Comparison of ENCODE assay signal across 8 mouse cellular contexts in genomic region chr14:18377944-18378575, GRCm38 (mm10). TPM values are rescaled to one million over a fixed set of nuclear protein-coding genes. Genes with fewer than 3 reads are reported as not detected.
A peak's percentile ranks its signal among the peaks of the same experiment; 100 is the strongest.
DNase-seq lines count a peak whose midpoint lies in the region; ATAC-seq and TF ChIP-seq lines count a peak whose summit lies in the region.

No protein-coding gene starts in this region.

- H3K4me1 ChIP-seq in liver, embryonic 14.5 days (replicated peaks; ENCODE audit: control insufficient read depth in 2 of 2, insufficient read depth in 2 of 2, low read length in 1 of 2) = no peaks in the 10 kb centered on the region
- H3K4me1 ChIP-seq in liver, embryonic 11.5 days (replicated peaks; ENCODE audit: control insufficient read depth, insufficient read depth, low read length) = no peaks in the 10 kb centered on the region
- peaks cover 12% of the 10 kb centered on the region for H3K4me1 ChIP-seq in embryonic facial prominence, embryonic 10.5 days
- H3K4me1 ChIP-seq in hindbrain, embryonic 16.5 days (ENCODE audit: control insufficient read depth, insufficient read depth, low read depth, low read length) = no peaks in the 10 kb centered on the region
- H3K4me1 ChIP-seq in midbrain, embryonic 15.5 days = 0 out of 2 replicates have a peak, but pooled peaks cover 2% of the 10 kb centered on the region
- no peaks in the 10 kb centered on the region for H3K4me1 ChIP-seq in kidney, embryonic 14.5 days (ENCODE audit: control insufficient read depth, insufficient read depth, low read length)

- H3K36me3 ChIP-seq in liver, embryonic 14.5 days (replicated peaks; ENCODE audit: control insufficient read depth, insufficient read depth, low read depth) = no peaks in the 10 kb centered on the region
- H3K36me3 ChIP-seq in liver, embryonic 11.5 days (ENCODE audit: control insufficient read depth, insufficient read depth, low read length) = no peaks in the 10 kb centered on the region
- no peaks in the 10 kb centered on the region for H3K36me3 ChIP-seq in embryonic facial prominence, embryonic 10.5 days (replicated peaks)
- H3K36me3 ChIP-seq in hindbrain, embryonic 16.5 days (ENCODE audit: control insufficient read depth, insufficient read depth, low read length) = no peaks in the 10 kb centered on the region
- no peaks in the 10 kb centered on the region for H3K36me3 ChIP-seq in midbrain, embryonic 15.5 days (replicated peaks)
- H3K36me3 ChIP-seq in kidney, embryonic 14.5 days (ENCODE audit: control insufficient read depth, insufficient read depth, low read length) = no peaks in the 10 kb centered on the region

- H3K27me3 ChIP-seq in liver, embryonic 14.5 days (ENCODE audit: control insufficient read depth, insufficient read depth, low read length) = no peaks in the 10 kb centered on the region
- H3K27me3 ChIP-seq in liver, embryonic 11.5 days (replicated peaks; ENCODE audit: control insufficient read depth, insufficient read depth, low read length) = no peaks in the 10 kb centered on the region
- H3K27me3 ChIP-seq in embryonic facial prominence, embryonic 10.5 days (replicated peaks; ENCODE audit: low read depth, poor library complexity, severe bottlenecking) = no peaks in the 10 kb centered on the region
- H3K27me3 ChIP-seq in hindbrain, embryonic 16.5 days (replicated peaks; ENCODE audit: control insufficient read depth, insufficient read depth, low read length) = no peaks in the 10 kb centered on the region
- no peaks in the 10 kb centered on the region for H3K27me3 ChIP-seq in midbrain, embryonic 15.5 days (replicated peaks)
- H3K27me3 ChIP-seq in kidney, embryonic 14.5 days (ENCODE audit: control insufficient read depth, insufficient read depth, low read length) = no peaks in the 10 kb centered on the region

- WGBS in liver, embryonic 14.5 days (ENCODE audit: insufficient replicate concordance) = 43% methylated on average over 8 of the region's 8 CpGs
- WGBS in liver, embryonic 11.5 days = 56% methylated on average over 8 of the region's 8 CpGs
- 70% methylated on average over 8 of the region's 8 CpGs for WGBS in embryonic facial prominence, embryonic 10.5 days
- 61% methylated on average over 8 of the region's 8 CpGs for WGBS in hindbrain, embryonic 16.5 days
- 65% methylated on average over 8 of the region's 8 CpGs for WGBS in midbrain, embryonic 15.5 days
- WGBS in kidney, embryonic 14.5 days = 58% methylated on average over 8 of the region's 8 CpGs

- H3K27ac ChIP-seq in liver, embryonic 14.5 days = no peak overlapping the region
- H3K27ac ChIP-seq in liver, embryonic 11.5 days (ENCODE audit: low read depth, low read length) = no peak overlapping the region
- no peak overlapping the region for H3K27ac ChIP-seq in embryonic facial prominence, embryonic 10.5 days (replicated peaks)
- no peak overlapping the region for H3K27ac ChIP-seq in hindbrain, embryonic 16.5 days (ENCODE audit: low read depth, low read length)
- H3K27ac ChIP-seq in midbrain, embryonic 15.5 days = no peak overlapping the region
- H3K27ac ChIP-seq in kidney, embryonic 14.5 days (ENCODE audit: low read depth, low read length) = no peak overlapping the region

- TF ChIP-seq CTCF in liver, embryonic 14.5 days (IDR thresholded peaks at IDR 0.05; ENCODE audit: low read depth) = peak; percentile 32

- no peak overlapping the region for H3K4me3 ChIP-seq in liver, embryonic 14.5 days (ENCODE audit: insufficient read depth in 1 of 2, low read depth in 2 of 2, low read length in 2 of 2)
- H3K4me3 ChIP-seq in liver, embryonic 11.5 days (ENCODE audit: low read depth, low read length) = no peak overlapping the region
- H3K4me3 ChIP-seq in embryonic facial prominence, embryonic 10.5 days = no peak overlapping the region
- H3K4me3 ChIP-seq in hindbrain, embryonic 16.5 days (ENCODE audit: low read length) = no peak overlapping the region
- H3K4me3 ChIP-seq in midbrain, embryonic 15.5 days = no peak overlapping the region
- H3K4me3 ChIP-seq in kidney, embryonic 14.5 days (ENCODE audit: low read length) = no peak overlapping the region

- no peak for TF ChIP-seq EP300 in liver, embryonic 14.5 days (IDR thresholded peaks at IDR 0.05; ENCODE audit: low read depth)

- ATAC-seq in liver, embryonic 14.5 days (ENCODE audit: insufficient read depth) = no peak
- no peak; the same call in 1 of the 2 replicates for ATAC-seq in liver, embryonic 11.5 days (replicated peaks; ENCODE audit: low FRiP score)
- peak; percentile 74 for ATAC-seq in hindbrain, embryonic 16.5 days
- peak; percentile 64 for ATAC-seq in midbrain, embryonic 15.5 days (replicated peaks)
- no peak for ATAC-seq in cerebellum, adult (ENCODE audit: insufficient number of reproducible peaks, low FRiP score, low TSS enrichment)
- no peak for ATAC-seq in kidney, embryonic 14.5 days (ENCODE audit: low FRiP score, low TSS enrichment)

- no peak overlapping the region for H3K4me2 ChIP-seq in liver, embryonic 14.5 days (ENCODE audit: low read depth)
- H3K4me2 ChIP-seq in liver, embryonic 11.5 days = no peak overlapping the region
- H3K4me2 ChIP-seq in hindbrain, embryonic 16.5 days (ENCODE audit: low read length) = no peak overlapping the region
- H3K4me2 ChIP-seq in midbrain, embryonic 15.5 days = no peak overlapping the region
- H3K4me2 ChIP-seq in kidney, embryonic 14.5 days (replicated peaks; ENCODE audit: low read depth, low read length) = no peak overlapping the region

- no peak for DNase-seq in liver, embryonic 14.5 days (ENCODE audit: low read depth in 3 of 3, low spot score in 3 of 3)
- DNase-seq in liver, embryonic 11.5 days (ENCODE audit: low spot score) = no peak
- DNase-seq in embryonic facial prominence, embryonic 10.5 days (ENCODE audit: low spot score) = peak; percentile 16
- no peak for DNase-seq in natural killer cell, adult 2 months (ENCODE audit: low spot score in 2 of 2)

- no peak overlapping the region for H3K9ac ChIP-seq in liver, embryonic 14.5 days (replicated peaks)
- no peak overlapping the region for H3K9ac ChIP-seq in liver, embryonic 11.5 days (ENCODE audit: low read depth, low read length)
- no peak overlapping the region for H3K9ac ChIP-seq in hindbrain, embryonic 16.5 days (ENCODE audit: low read depth, low read length)
- H3K9ac ChIP-seq in midbrain, embryonic 15.5 days = no peak overlapping the region
- H3K9ac ChIP-seq in kidney, embryonic 14.5 days (ENCODE audit: low read depth, low read length) = no peak overlapping the region

- no peaks in the 10 kb centered on the region for H3K9me3 ChIP-seq in liver, embryonic 14.5 days (ENCODE audit: control insufficient read depth, low read length)
- no peaks in the 10 kb centered on the region for H3K9me3 ChIP-seq in liver, embryonic 11.5 days (ENCODE audit: control insufficient read depth, low read length)
- H3K9me3 ChIP-seq in embryonic facial prominence, embryonic 10.5 days = no peaks in the 10 kb centered on the region
- H3K9me3 ChIP-seq in hindbrain, embryonic 16.5 days (ENCODE audit: control insufficient read depth, low read length) = no peaks in the 10 kb centered on the region
- H3K9me3 ChIP-seq in midbrain, embryonic 15.5 days = no peaks in the 10 kb centered on the region
- H3K9me3 ChIP-seq in kidney, embryonic 14.5 days (ENCODE audit: control insufficient read depth, low read length) = no peaks in the 10 kb centered on the region

RNA-seq across cellular contexts. Expression of gene Ube2e1, which starts 46.4 kb away (rescaled TPM):
- 13.8 and 20.9 TPM in 2 replicates for polyA plus RNA-seq in liver, embryonic 14.5 days (2012; rRNA removed)
- 11.6 and 13.1 TPM in 2 replicates for polyA plus RNA-seq in liver, embryonic 14.5 days (2014; fragmentation: Nextera tagmentation; extraction: Ambion mirVana)
- polyA plus RNA-seq in liver, embryonic 11.5 days (2014; fragmentation: Nextera tagmentation; extraction: Ambion mirVana) = 38.8 and 41.1 TPM in 2 replicates
- 163 and 165 TPM in 2 replicates for polyA plus RNA-seq in embryonic facial prominence, embryonic 10.5 days (2016; fragmentation: Nextera tagmentation; extraction: Ambion mirVana)
- polyA plus RNA-seq in hindbrain, embryonic 16.5 days (2015; fragmentation: Nextera tagmentation; extraction: Ambion mirVana) = 194 and 201 TPM in 2 replicates
- polyA plus RNA-seq in midbrain, embryonic 15.5 days (2015; fragmentation: Nextera tagmentation; extraction: Ambion mirVana) = 198 and 205 TPM in 2 replicates
- polyA plus RNA-seq in kidney, embryonic 14.5 days (2014; fragmentation: Nextera tagmentation; extraction: Ambion mirVana) = 48.9 and 120 TPM in 2 replicates

Comparison
In these comparisons a context has a peak if more than half of its experiments do, and no peak if none do; other contexts are left out.
1. ATAC-seq: peak in hindbrain, embryonic 16.5 days (single experiment) and midbrain, embryonic 15.5 days (single experiment); none in liver, embryonic 14.5 days (single experiment), liver, embryonic 11.5 days (single experiment), cerebellum, adult (single experiment) and kidney, embryonic 14.5 days (single experiment).